In genomic region chr8:117027601-117028000, GRCm38 (mm10) we compare ENCODE assay signal across 21 mouse cellular contexts. TPM values are rescaled to one million over a fixed set of nuclear protein-coding genes. Genes with fewer than 3 reads are reported as not detected.
A peak's percentile ranks its signal among the peaks of the same experiment; 100 is the strongest.
DNase-seq lines count a peak whose midpoint lies in the region.
"Had no signal": no experiment of that assay in that cellular context is flagged by ENCODE, and none has a peak within 500 bp of the region (broad histone marks: within the 10 kb centered on the region; RNA-seq: fewer than 3 reads in every experiment).

No protein-coding gene starts in this region.

- DNase-seq in adrenal gland, adult 2 months: peak; percentile 53
- no peak for DNase-seq in adrenal gland, postnatal 25 days
- DNase-seq in adrenal gland, postnatal 14 days: peak; percentile 55
- no peak for DNase-seq in adrenal gland, postnatal 10 days
- DNase-seq in ovary, adult 18-20 months (ENCODE audit: low spot score): peak; percentile 42
- DNase-seq in ovary, postnatal 10 days (ENCODE audit: low spot score): no peak
- no peak for DNase-seq in cerebellum, adult 11-12 months
- DNase-seq: cerebellum, adult 18-20 months; cerebellum, adult 8-10 months; cerebellum, adult 9-11 months; cerebellum, postnatal 14 days; cerebellum, postnatal 36 days; embryo, embryonic 11 days had no signal

RNA-seq across cellular contexts. Expression of gene Gcsh, which starts 34.3 kb away (rescaled TPM):
- total RNA-seq in adrenal gland, adult 2 months (2021): 100 to 1,000 TPM; 113 to 195 TPM
- 45.9 and 60.4 TPM in 2 replicates for polyA plus RNA-seq in adrenal gland, adult 2 months (2012; rRNA removed)
- 93.1 and 118 TPM in 2 replicates for total RNA-seq in adrenal gland, postnatal 25 days (2021)
- 138 and 149 TPM in 2 replicates for total RNA-seq in adrenal gland, postnatal 14 days (2021)
- 100 to 1,000 TPM; 145 to 162 TPM for total RNA-seq in adrenal gland, postnatal 10 days (2021)

RNA-seq across cellular contexts. Expression of gene 1700030J22Rik, which starts 48.8 kb away (rescaled TPM):
- total RNA-seq in adrenal gland, adult 2 months (2021): 1 to 10 TPM; 1.6 to 2.8 TPM
- polyA plus RNA-seq in adrenal gland, adult 2 months (2012; rRNA removed): 0.18 and 0.32 TPM in 2 replicates
- total RNA-seq in adrenal gland, postnatal 25 days (2021): 2.2 and 3.8 TPM in 2 replicates
- 1.0 and 1.3 TPM in 2 replicates for total RNA-seq in adrenal gland, postnatal 14 days (2021)
- total RNA-seq in adrenal gland, postnatal 10 days (2021): 1 to 10 TPM in 1 of 2 experiments, under 1 TPM in 1; 0.99 to 1.2 TPM

RNA-seq across cellular contexts. Expression of gene Pkd1l2, which starts 54.6 kb away (rescaled TPM):
- 1 to 10 TPM in 1 of 2 experiments, under 1 TPM in 1; 0.93 to 2.3 TPM for total RNA-seq in adrenal gland, adult 2 months (2021)
- 1.1 and 1.2 TPM in 2 replicates for polyA plus RNA-seq in adrenal gland, adult 2 months (2012; rRNA removed)
- total RNA-seq in adrenal gland, postnatal 25 days (2021): 2.2 and 3.5 TPM in 2 replicates
- 0.60 and 0.85 TPM in 2 replicates for total RNA-seq in adrenal gland, postnatal 14 days (2021)
- under 1 TPM; 0.36 to 0.94 TPM for total RNA-seq in adrenal gland, postnatal 10 days (2021)
- total RNA-seq: common myeloid progenitor, adult 5-6 weeks had no signal
- polyA plus RNA-seq: C2C12; embryonic facial prominence, embryonic 11.5 days; erythroblast, embryonic 14.5 days; forebrain, embryonic 10.5 days; forebrain, embryonic 12.5 days; forebrain, embryonic 14.5 days; forebrain, embryonic 16.5 days had no signal

Comparison
In these comparisons a context has a peak if more than half of its experiments do, and no peak if none do; other contexts are left out.
1. DNase-seq: peak in adrenal gland, adult 2 months (single experiment), adrenal gland, postnatal 14 days (single experiment) and ovary, adult 18-20 months (single experiment); none in adrenal gland, postnatal 25 days (single experiment), adrenal gland, postnatal 10 days (single experiment), ovary, postnatal 10 days (single experiment) and cerebellum, adult 11-12 months (single experiment).